Mouse (Mus musculus) CH12F3 (cell line): Measurements from ENCODE around the gene Bbs1.

ENCODE experiments used
- in situ Hi-C: fragments of 300-500 bp; cut with MboI; formaldehyde crosslinking; loops from 2 replicates; pipeline ENCODE4 v1.14.3; 2020; ENCODE audit warnings: low sequenced_read_pairs

The Bbs1 gene

GRCm38 (mm10) chr19:4838526-4839140 lies 67.8 kb downstream of the Bbs1 start:
- in situ Hi-C loops: no loop called here

- in situ Hi-C loops: no loop called here
Measured at GRCm38 (mm10) chr19:4837049-4837448, 69.4 kb downstream of the Bbs1 start.
